Mouse (Mus musculus) ES-E14 (cell line): Measurements from ENCODE around the gene Tm9sf2.

Experiments used
- HCFC1 ChIP-seq: IDR thresholded peaks from 2 replicates; pipeline ENCODE4 v1.6.1; 2012; ENCODE audit warnings: low read length, inconsistent platforms, borderline replicate concordance; ENCODE audit not compliant: insufficient read depth
- ZNF384 ChIP-seq: IDR thresholded peaks from 2 replicates; pipeline ENCODE4 v1.6.1; 2012; ENCODE audit warnings: low read depth, low read length, inconsistent platforms

DNA sequence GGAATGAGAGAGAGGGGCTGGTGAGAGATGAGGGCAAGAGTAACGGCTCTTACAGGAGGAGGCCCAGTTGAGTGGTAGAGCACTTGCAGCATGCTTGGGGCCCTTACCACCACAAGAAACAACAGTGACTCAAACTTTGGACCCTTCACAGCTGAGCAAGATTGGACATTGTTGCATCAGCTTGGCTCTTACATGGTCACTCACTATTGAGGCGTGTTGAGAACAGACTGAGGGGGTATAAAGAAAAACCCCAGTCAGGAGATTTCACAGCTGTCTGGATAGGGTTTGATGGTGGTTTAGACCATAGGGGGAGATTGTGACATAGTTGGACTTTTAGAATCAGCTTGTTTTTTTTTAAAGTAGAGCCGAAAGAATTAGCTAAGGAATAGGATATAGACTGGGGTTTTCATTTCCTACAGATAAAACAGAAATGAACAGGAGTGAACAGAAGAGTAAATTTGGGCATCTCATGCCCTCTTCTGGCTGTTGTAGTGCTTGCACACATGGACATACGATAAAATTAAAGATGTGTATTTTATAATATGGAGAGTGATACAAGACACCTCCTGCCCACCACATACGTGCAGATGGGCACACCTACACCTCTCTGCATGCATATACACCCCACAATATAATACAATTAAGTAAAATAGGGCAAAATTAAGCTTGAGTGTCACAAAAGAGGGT lies 23.4 kb downstream of the Tm9sf2 start:
- TF ChIP-seq HCFC1 (no peak), ZNF384 (no peak)
